Mouse (Mus musculus) activated CD4-positive, CD25-positive, alpha-beta regulatory T cell, adult 4 months (primary cell): ENCODE measurements around the gene Hist1h2af. TPM values are rescaled to one million over a fixed set of nuclear protein-coding genes. Genes with fewer than 3 reads are reported as not detected.
"Not testable (repeated sequence)": the region's sequence is repeated elsewhere in the genome, so short reads cannot be mapped to it uniquely, and the experiment has no call there.

Experiments
- ATAC-seq: one replicate; pipeline ENCODE4 v1.8.0; 2017
- polyA plus RNA-seq, 2 experiments: library from polyadenylated mRNA; unstranded; fragments of 100-300 nt; shearing (Covaris generic); gene quantifications; one replicate each; pipeline ENCODE4 v1.2.1; 2017

The Hist1h2af gene
- polyA plus RNA-seq, 2 experiments from 2014 or later, result not detected

GRCm38 (mm10) chr13:23536076-23536822, 2.5 kb downstream of the Hist1h2af start:
- no peak for ATAC-seq

- ATAC-seq, result no peak
Observed at GRCm38 (mm10) chr13:23537006-23537710, 3.5 kb downstream of the Hist1h2af start.

GRCm38 (mm10) chr13:23538249-23538648, 4.5 kb downstream of the Hist1h2af start:
- no peak for ATAC-seq

- ATAC-seq, result not testable (repeated sequence)
Observed at GRCm38 (mm10) chr13:23539821-23540220, 6.1 kb downstream of the Hist1h2af start.

GRCm38 (mm10) chr13:23541497-23541896, 7.8 kb downstream of the Hist1h2af start:
- ATAC-seq, result no peak

- ATAC-seq, result not testable (repeated sequence)
Observed at GRCm38 (mm10) chr13:23542225-23542980, 8.7 kb downstream of the Hist1h2af start.

- ATAC-seq, result peak; percentile 91
Observed at GRCm38 (mm10) chr13:23542999-23543607, 9.4 kb downstream of the Hist1h2af start, which contains the start of gene Hist1h2bh. Hist1h2bh (minus strand) TSS chr13:23543392.

- ATAC-seq, result peak; percentile 79
Observed at GRCm38 (mm10) chr13:23543965-23544786, 10.5 kb downstream of the Hist1h2af start, which contains the start of gene Hist1h3f. Hist1h3f (plus strand) TSS chr13:23544052.

- peak; percentile 4 for ATAC-seq
Observed at GRCm38 (mm10) chr13:23544787-23545120, 11.0 kb downstream of the Hist1h2af start.

- no peak for ATAC-seq
Observed at GRCm38 (mm10) chr13:23546694-23547093, 13.0 kb downstream of the Hist1h2af start.

GRCm38 (mm10) chr13:23550761-23551145, 17.0 kb downstream of the Hist1h2af start:
- ATAC-seq, result no peak

GRCm38 (mm10) chr13:23551146-23551834, 17.6 kb downstream of the Hist1h2af start, which contains the start of gene Hist1h4f:
Hist1h4f (minus strand) TSS chr13:23551648.
- peak; percentile 66 for ATAC-seq

- no peak for ATAC-seq
Observed at GRCm38 (mm10) chr13:23551931-23552914, 18.5 kb downstream of the Hist1h2af start.

- no peak for ATAC-seq
Observed at GRCm38 (mm10) chr13:23552962-23553361, 19.3 kb downstream of the Hist1h2af start, which contains the start of gene Hist1h1d. Hist1h1d (plus strand) TSS chr13:23553262.

GRCm38 (mm10) chr13:23554393-23554792, 20.7 kb downstream of the Hist1h2af start:
- ATAC-seq, result no peak

- ATAC-seq, result peak; percentile 62
Observed at GRCm38 (mm10) chr13:23554925-23555838, 21.5 kb downstream of the Hist1h2af start.

- peak; percentile 66 for ATAC-seq
Observed at GRCm38 (mm10) chr13:23555839-23556416, 22.2 kb downstream of the Hist1h2af start.

- no peak for ATAC-seq
Observed at GRCm38 (mm10) chr13:23556906-23557305, 23.2 kb downstream of the Hist1h2af start.
